Mouse (Mus musculus) stomach, postnatal 0 days (tissue): Measurements from ENCODE around the gene Gorasp2.

Experiments used
- CTCF ChIP-seq: IDR thresholded peaks from 2 replicates; pipeline ENCODE4 v1.5.1; 2016; ENCODE audit warnings: antibody characterized with exemption, low read depth, mild to moderate bottlenecking, moderate library complexity
- EP300 ChIP-seq: optimal IDR thresholded peaks from 2 replicates; pipeline ENCODE3; 2016; ENCODE audit warnings: antibody characterized with exemption

DNA sequence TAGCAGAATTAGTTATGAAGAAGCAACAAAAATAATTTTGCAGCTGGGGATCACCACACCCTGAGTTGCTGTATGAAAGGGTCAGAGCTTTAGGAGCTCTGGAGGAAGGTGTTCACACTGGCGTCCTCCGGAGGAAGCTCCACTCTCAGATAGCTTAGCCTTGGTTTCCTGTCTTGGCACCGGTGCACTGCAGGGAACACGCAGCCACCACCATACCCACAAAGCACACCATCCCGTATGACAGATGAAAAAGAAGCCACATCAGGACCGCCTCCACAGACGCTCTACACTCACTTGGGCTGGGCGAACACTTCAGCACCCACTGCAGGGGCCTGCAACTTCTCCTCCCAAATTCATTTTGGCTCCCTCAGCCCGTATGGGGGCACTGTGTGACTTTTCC, 40.2 kb downstream of the Gorasp2 start:
- TF ChIP-seq CTCF (no peak), EP300 (no peak)
